Mouse (Mus musculus): ENCODE results near the gene Man1c1. TPM values are rescaled to one million over a fixed set of nuclear protein-coding genes. Genes with fewer than 3 reads are reported as not detected.

The Man1c1 gene
- polyA plus RNA-seq (2014; fragmentation: Nextera tagmentation; extraction: Ambion mirVana): 4.8 and 5.2 TPM in 2 replicates

- no peaks in the 10 kb centered on the region for H3K9me3 ChIP-seq (ENCODE audit: control insufficient read depth, low read length)
- H3K36me3 ChIP-seq (ENCODE audit: control insufficient read depth, insufficient read depth, low read length): no peaks in the 10 kb centered on the region
- H3K4me1 ChIP-seq (ENCODE audit: control insufficient read depth, insufficient read depth, low read length): peaks cover 15% of the 10 kb centered on the region
- peak within 1 kb of the TSS; percentile 67 for H3K27ac ChIP-seq (ENCODE audit: low read depth, low read length)
- peak within 1 kb of the TSS; percentile 99 for H3K4me2 ChIP-seq (ENCODE audit: low read depth)
- peak within 1 kb of the TSS; percentile 60 for H3K9ac ChIP-seq (ENCODE audit: low read length)
- ATAC-seq (ENCODE audit: insufficient read depth, low FRiP score, low TSS enrichment): peak; percentile 92
- H3K27me3 ChIP-seq (ENCODE audit: control insufficient read depth, insufficient read depth, low read length): peaks cover 15% of the 10 kb centered on the region
- DNase-seq (ENCODE audit: low spot score): peak; percentile 99
- WGBS: under 1% methylated on average over 67 of the region's 81 CpGs
- H3K4me3 ChIP-seq (ENCODE audit: low read depth, low read length): peak within 1 kb of the TSS; percentile 58
Observed at GRCm38 (mm10) chr4:134703835-134704546, at the start of gene Man1c1. Gene Man1c1 (minus strand): TSS chr4:134704290.

GRCm38 (mm10) chr4:134753516-134754261, 49.6 kb upstream of the Man1c1 start:
- Histone ChIP-seq H3K4me1 (ENCODE audit: control insufficient read depth, insufficient read depth, low read length) (peaks cover 4% of the 10 kb centered on the region), H3K27ac (ENCODE audit: low read depth, low read length) (0 out of 2 replicates have a peak overlapping the region, but pooled peaks have one; percentile 20), H3K9me3 (ENCODE audit: control insufficient read depth, low read length) (no peaks in the 10 kb centered on the region), H3K4me3 (ENCODE audit: low read depth, low read length) (no peak overlapping the region), H3K36me3 (ENCODE audit: control insufficient read depth, insufficient read depth, low read length) (no peaks in the 10 kb centered on the region), H3K4me2 (ENCODE audit: low read depth) (no peak overlapping the region), H3K27me3 (ENCODE audit: control insufficient read depth, insufficient read depth, low read length) (no peaks in the 10 kb centered on the region), H3K9ac (ENCODE audit: low read length) (0 out of 2 replicates have a peak overlapping the region, but pooled peaks have one; percentile 10)
- ATAC-seq (ENCODE audit: insufficient read depth, low FRiP score, low TSS enrichment) (no peak), DNase-seq (ENCODE audit: low spot score) (no peak)
- 52% methylated on average over 17 of the region's 17 CpGs for WGBS

DNA sequence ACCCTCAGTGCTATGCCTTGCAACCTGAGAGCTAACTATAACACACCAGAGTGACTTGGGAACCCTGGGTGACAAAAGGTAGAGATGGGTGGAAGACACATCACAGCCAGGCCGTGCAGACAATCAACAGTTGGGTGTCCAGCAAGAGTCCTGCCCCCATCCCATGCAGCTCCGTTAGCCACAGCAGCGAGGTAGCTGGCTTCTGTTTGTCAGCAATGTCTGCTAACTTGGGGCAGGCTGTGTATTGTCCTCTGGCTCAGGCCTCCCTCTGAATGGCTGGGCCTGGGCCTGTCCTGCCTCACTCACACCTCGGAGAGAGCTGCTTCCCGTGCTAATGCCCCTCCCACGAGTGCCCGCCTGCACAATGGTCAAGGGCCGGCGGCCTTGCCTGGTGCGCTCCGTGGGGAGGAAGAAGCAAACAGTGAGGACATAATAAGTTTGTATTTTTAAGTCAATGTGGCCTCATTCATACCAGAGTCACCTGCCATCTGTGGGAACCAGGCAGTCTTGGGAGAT, 48.9 kb upstream of the Man1c1 start:
- Histone ChIP-seq H3K9ac (ENCODE audit: low read length) (no peak overlapping the region), H3K27me3 (ENCODE audit: control insufficient read depth, insufficient read depth, low read length) (no peaks in the 10 kb centered on the region), H3K9me3 (ENCODE audit: control insufficient read depth, low read length) (no peaks in the 10 kb centered on the region), H3K27ac (ENCODE audit: low read depth, low read length) (no peak overlapping the region), H3K4me1 (ENCODE audit: control insufficient read depth, insufficient read depth, low read length) (peaks cover 4% of the 10 kb centered on the region), H3K4me2 (ENCODE audit: low read depth) (no peak overlapping the region), H3K36me3 (ENCODE audit: control insufficient read depth, insufficient read depth, low read length) (no peaks in the 10 kb centered on the region), H3K4me3 (ENCODE audit: low read depth, low read length) (no peak overlapping the region)
- 57% methylated on average over 11 of the region's 11 CpGs for WGBS
- no peak for ATAC-seq (ENCODE audit: insufficient read depth, low FRiP score, low TSS enrichment)
- no peak for DNase-seq (ENCODE audit: low spot score)

DNA sequence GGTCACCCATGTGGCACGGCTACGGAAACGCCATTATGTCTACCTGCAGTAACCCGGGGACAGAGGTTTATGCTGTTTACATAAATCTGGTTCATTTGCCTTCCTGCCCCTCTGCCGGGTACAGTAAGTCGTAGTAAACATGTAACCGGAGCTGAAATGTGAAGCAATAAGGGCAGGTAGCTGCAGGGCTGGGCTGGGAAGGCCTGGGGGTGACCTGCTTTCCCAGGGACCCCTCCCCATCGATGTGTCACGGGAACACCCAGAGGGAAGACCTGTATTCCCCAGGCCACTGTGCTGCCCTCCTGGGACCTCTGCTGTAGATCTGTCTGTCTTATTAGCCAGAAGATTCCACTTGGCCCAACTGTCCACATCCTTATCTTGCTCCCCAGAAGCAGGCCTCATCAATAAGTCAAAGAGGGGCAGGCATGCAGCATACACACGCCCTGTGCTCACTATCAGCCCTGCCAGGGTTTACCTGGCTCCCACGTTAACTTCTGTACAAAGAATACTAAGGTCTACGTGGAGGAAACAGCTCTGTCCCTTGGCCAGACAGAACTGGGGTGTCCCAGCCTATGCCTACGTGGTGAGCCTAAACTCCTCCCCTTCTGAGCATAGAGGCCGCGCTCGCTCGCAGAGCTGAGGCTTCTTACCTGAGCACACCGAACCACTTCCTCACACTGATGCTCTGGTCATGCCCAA, 47.7 kb upstream of the Man1c1 start:
- no peak overlapping the region for H3K4me2 ChIP-seq (ENCODE audit: low read depth)
- H3K4me1 ChIP-seq (ENCODE audit: control insufficient read depth, insufficient read depth, low read length): peaks cover 4% of the 10 kb centered on the region
- no peak overlapping the region for H3K9ac ChIP-seq (ENCODE audit: low read length)
- ATAC-seq (ENCODE audit: insufficient read depth, low FRiP score, low TSS enrichment): no peak
- DNase-seq (ENCODE audit: low spot score): no peak
- no peak overlapping the region for H3K27ac ChIP-seq (ENCODE audit: low read depth, low read length)
- no peaks in the 10 kb centered on the region for H3K36me3 ChIP-seq (ENCODE audit: control insufficient read depth, insufficient read depth, low read length)
- H3K27me3 ChIP-seq (ENCODE audit: control insufficient read depth, insufficient read depth, low read length): no peaks in the 10 kb centered on the region
- 89% methylated on average over 18 of the region's 18 CpGs for WGBS
- no peaks in the 10 kb centered on the region for H3K9me3 ChIP-seq (ENCODE audit: control insufficient read depth, low read length)
- no peak overlapping the region for H3K4me3 ChIP-seq (ENCODE audit: low read depth, low read length)

GRCm38 (mm10) chr4:134750825-134751224, 46.7 kb upstream of the Man1c1 start:
- Histone ChIP-seq H3K4me1 (ENCODE audit: control insufficient read depth, insufficient read depth, low read length) (peaks cover 4% of the 10 kb centered on the region), H3K36me3 (ENCODE audit: control insufficient read depth, insufficient read depth, low read length) (no peaks in the 10 kb centered on the region), H3K27ac (ENCODE audit: low read depth, low read length) (no peak overlapping the region), H3K4me2 (ENCODE audit: low read depth) (no peak overlapping the region), H3K9me3 (ENCODE audit: control insufficient read depth, low read length) (no peaks in the 10 kb centered on the region), H3K27me3 (ENCODE audit: control insufficient read depth, insufficient read depth, low read length) (no peaks in the 10 kb centered on the region), H3K9ac (ENCODE audit: low read length) (no peak overlapping the region), H3K4me3 (ENCODE audit: low read depth, low read length) (no peak overlapping the region)
- WGBS: 88% methylated on average over 6 of the region's 6 CpGs
- ATAC-seq (ENCODE audit: insufficient read depth, low FRiP score, low TSS enrichment) (no peak), DNase-seq (ENCODE audit: low spot score) (no peak)

- H3K4me1 ChIP-seq (ENCODE audit: control insufficient read depth, insufficient read depth, low read length): peaks cover 4% of the 10 kb centered on the region
- H3K9me3 ChIP-seq (ENCODE audit: control insufficient read depth, low read length): no peaks in the 10 kb centered on the region
- no peak overlapping the region for H3K4me2 ChIP-seq (ENCODE audit: low read depth)
- WGBS: 90% methylated on average over 5 of the region's 5 CpGs
- H3K36me3 ChIP-seq (ENCODE audit: control insufficient read depth, insufficient read depth, low read length): no peaks in the 10 kb centered on the region
- H3K27ac ChIP-seq (ENCODE audit: low read depth, low read length): no peak overlapping the region
- no peak overlapping the region for H3K9ac ChIP-seq (ENCODE audit: low read length)
- no peak overlapping the region for H3K4me3 ChIP-seq (ENCODE audit: low read depth, low read length)
- ATAC-seq (ENCODE audit: insufficient read depth, low FRiP score, low TSS enrichment): no peak
- DNase-seq (ENCODE audit: low spot score): no peak
- no peaks in the 10 kb centered on the region for H3K27me3 ChIP-seq (ENCODE audit: control insufficient read depth, insufficient read depth, low read length)
Observed at GRCm38 (mm10) chr4:134750263-134750662, 46.2 kb upstream of the Man1c1 start.

GRCm38 (mm10) chr4:134749301-134750030, 45.4 kb upstream of the Man1c1 start:
- Histone ChIP-seq H3K9me3 (ENCODE audit: control insufficient read depth, low read length) (no peaks in the 10 kb centered on the region), H3K27me3 (ENCODE audit: control insufficient read depth, insufficient read depth, low read length) (no peaks in the 10 kb centered on the region), H3K36me3 (ENCODE audit: control insufficient read depth, insufficient read depth, low read length) (no peaks in the 10 kb centered on the region), H3K27ac (ENCODE audit: low read depth, low read length) (no peak overlapping the region), H3K4me2 (ENCODE audit: low read depth) (no peak overlapping the region), H3K4me3 (ENCODE audit: low read depth, low read length) (no peak overlapping the region), H3K9ac (ENCODE audit: low read length) (no peak overlapping the region), H3K4me1 (ENCODE audit: control insufficient read depth, insufficient read depth, low read length) (peaks cover 4% of the 10 kb centered on the region)
- WGBS: 69% methylated on average over 21 of the region's 21 CpGs
- ATAC-seq (ENCODE audit: insufficient read depth, low FRiP score, low TSS enrichment) (no peak), DNase-seq (ENCODE audit: low spot score) (no peak)
